Mouse (Mus musculus): ENCODE measurements at regions not wholly inside any gene's neighbourhood (a gene's known extent, or its start where the extent isn't known, plus 50 kb on each side); places are given as distances from the start of the nearest gene placed in this dataset.
"Not testable (repeated sequence)": the region's sequence is repeated elsewhere in the genome, so short reads cannot be mapped to it uniquely, and the experiment has no call there.

- intact Hi-C loops (cut with DNase I) = no loop called here
Measured at GRCm38 (mm10) chr16:22327386-22327785, 61.6 kb upstream of the Tra2b start.

GRCm38 (mm10) chr16:22325161-22325560 lies 59.4 kb upstream of the Tra2b start:
- not testable (repeated sequence) for DNase-seq (ENCODE audit: low spot score in 2 of 2)

More at GRCm38 (mm10) chr16:22327386-22327785, 61.6 kb upstream of the Tra2b start:
- DNase-seq (ENCODE audit: low spot score in 2 of 2) = peak in 1 of 2 experiments; percentile 70

GRCm38 (mm10) chr16:22316251-22316711 lies 50.5 kb upstream of the Tra2b start:
- DNase-seq (ENCODE audit: low spot score in 2 of 2) = peak in 1 of 2 experiments; percentile 45
- intact Hi-C loops (cut with DNase I) = loop anchor here (10.0 kb wide), 1 partner anchor 119 kb away; the partner anchor contains the start of gene Etv5

More at GRCm38 (mm10) chr16:22325161-22325560, 59.4 kb upstream of the Tra2b start:
- intact Hi-C loops (cut with DNase I) = not testable (repeated sequence)

Measured in left cerebral cortex, postnatal 14 days (tissue).